Mouse (Mus musculus) central nervous system, embryonic 14 days (tissue): ENCODE measurements around the gene 4922502D21Rik. TPM values are rescaled to one million over a fixed set of nuclear protein-coding genes. Genes with fewer than 3 reads are reported as not detected.

Experiments used
- polyA plus RNA-seq: library from polyadenylated mRNA; depleted of rRNA; stranded (reverse); fragments of >200 nt; gene quantifications from 2 replicates; pipeline ENCODE4 v1.2.3, GENCODE M21; 2012; rRNA removed

4922502D21Rik gene
- 0.09 TPM in 1 of 2 replicates, not detected in the other for polyA plus RNA-seq

GRCm38 (mm10) chr6:129331610-129332009 lies at the start of gene 4922502D21Rik:
4922502D21Rik (minus strand) TSS chr6:129331796.

GRCm38 (mm10) chr6:129342391-129342790 lies 10.8 kb upstream of the 4922502D21Rik start, which contains the start of gene Clec12a:
Clec12a (plus strand) TSS chr6:129342691.

DNA sequence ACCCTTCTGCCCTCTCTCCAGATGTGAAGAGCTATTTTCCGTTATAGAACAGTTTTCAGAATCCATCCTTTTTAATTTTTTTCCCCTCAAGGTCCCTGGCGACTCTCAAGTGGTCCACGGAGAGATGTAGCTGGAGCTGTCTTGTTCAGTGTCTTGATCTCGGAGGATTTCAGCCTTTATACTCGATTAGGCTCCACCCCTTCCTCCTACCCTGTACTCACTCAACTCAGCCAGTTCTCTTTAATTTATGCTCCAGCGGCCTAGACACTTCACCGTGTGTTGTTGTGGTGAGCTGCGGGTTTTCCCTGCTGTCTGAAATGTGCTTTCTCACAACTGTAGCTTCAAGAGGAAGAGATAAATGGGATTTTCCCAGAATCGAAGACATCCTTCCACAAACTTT lies 56.4 kb downstream of the 4922502D21Rik start, which contains the start of gene Cd69:
TSS of gene Cd69 (minus strand) at position 217 of the 400 bp plus-strand sequence.

Other genes with a start within 250 kb of the 4922502D21Rik start
- gene Clec2e, start 230.9 kb downstream of the 4922502D21Rik start, polyA plus RNA-seq: not detected in 2 replicates
- gene Clec2d, start 151.2 kb downstream of the 4922502D21Rik start, polyA plus RNA-seq: 7.1 and 8.3 TPM in 2 replicates
- gene Cd69, start 56.4 kb downstream of the 4922502D21Rik start, polyA plus RNA-seq: 0.10 and 0.49 TPM in 2 replicates
- gene Clec12a, start 10.9 kb upstream of the 4922502D21Rik start, polyA plus RNA-seq: 0.43 and 0.61 TPM in 2 replicates
- gene Clec12b, start 54.1 kb upstream of the 4922502D21Rik start, polyA plus RNA-seq: 0.09 and 0.12 TPM in 2 replicates
- 1.7 TPM in 2 replicates for gene Clec1b, start 65.5 kb upstream of the 4922502D21Rik start, polyA plus RNA-seq
- 0.26 and 0.66 TPM in 2 replicates for gene Clec9a, start 77.1 kb upstream of the 4922502D21Rik start, polyA plus RNA-seq
- 0.70 and 0.99 TPM in 2 replicates for gene Clec1a, start 120.2 kb upstream of the 4922502D21Rik start, polyA plus RNA-seq
- gene Olr1, start 175.4 kb upstream of the 4922502D21Rik start, polyA plus RNA-seq: 0.05 and 0.06 TPM in 2 replicates
- 0.03 TPM in 1 of 2 replicates, not detected in the other for gene Tmem52b, start 180.8 kb upstream of the 4922502D21Rik start, polyA plus RNA-seq
- gene Gabarapl1, start 201.4 kb upstream of the 4922502D21Rik start, polyA plus RNA-seq: 147 and 162 TPM in 2 replicates
- gene Klre1, start 246.1 kb upstream of the 4922502D21Rik start, polyA plus RNA-seq: 0.06 and 0.15 TPM in 2 replicates